Mouse (Mus musculus) hindbrain, embryonic 16.5 days (tissue): ENCODE data around the gene Tchp. TPM values are rescaled to one million over a fixed set of nuclear protein-coding genes. Genes with fewer than 3 reads are reported as not detected.

Experiments
- ATAC-seq: fragments of 200-750 bp; cut with Nextera tagmentation; 2 replicates; pipeline ENCODE4 v1.8.0; 2017; ENCODE audit warnings: moderate TSS enrichment, moderate library complexity
- H3K27ac ChIP-seq: fragments of 300-500 bp; sonication (generic); 2 replicates; pipeline ENCODE4 v1.5.1; 2014; ENCODE audit warnings: low read depth, mild to moderate bottlenecking, control low read depth, low read length, moderate library complexity
- H3K27me3 ChIP-seq: fragments of 300-500 bp; sonication (generic); replicated peaks from 2 replicates; pipeline ENCODE4 v1.6.1; 2014; ENCODE audit warnings: low read length; ENCODE audit not compliant: control insufficient read depth, insufficient read depth
- H3K36me3 ChIP-seq: fragments of 300-500 bp; sonication (generic); 2 replicates; pipeline ENCODE4 v1.6.1; 2014; ENCODE audit warnings: mild to moderate bottlenecking, low read length, moderate library complexity, mixed read lengths; ENCODE audit not compliant: control insufficient read depth, insufficient read depth
- H3K4me1 ChIP-seq: fragments of 300-500 bp; sonication (generic); 2 replicates; pipeline ENCODE4 v1.6.1; 2014; ENCODE audit warnings: low read depth, low read length; ENCODE audit not compliant: control insufficient read depth, insufficient read depth
- H3K4me2 ChIP-seq: fragments of 300-500 bp; sonication (generic); 2 replicates; pipeline ENCODE4 v1.6.1; 2014; ENCODE audit warnings: mild to moderate bottlenecking, low read length, control low read depth, moderate library complexity
- H3K4me3 ChIP-seq: fragments of 300-500 bp; sonication (generic); 2 replicates; pipeline ENCODE4 v1.5.1; 2014; ENCODE audit warnings: mild to moderate bottlenecking, low read length, control low read depth, moderate library complexity
- H3K9ac ChIP-seq: fragments of 300-500 bp; sonication (generic); 2 replicates; pipeline ENCODE4 v1.6.1; 2014; ENCODE audit warnings: low read depth, mild to moderate bottlenecking, control low read depth, low read length, moderate library complexity
- H3K9me3 ChIP-seq: fragments of 300-500 bp; sonication (generic); 2 replicates; pipeline ENCODE4 v1.6.1; 2014; ENCODE audit warnings: mild to moderate bottlenecking, low read length, moderate library complexity; ENCODE audit not compliant: control insufficient read depth
- WGBS: fragments of 180-500 bp; shearing (Covaris S2); extraction: QIAGEN DNeasy Blood & Tissue Kit; methylation state at CpG from one replicate; pipeline ENCODE4 v1.1.7; 2014; 5-methylcytosine and 5-hydroxymethylcytosine counted together
- polyA plus RNA-seq: library from polyadenylated mRNA; unstranded; fragments of >200 nt; fragmentation: Nextera tagmentation; extraction: Ambion mirVana; gene quantifications from 2 replicates; pipeline ENCODE4 v1.2.1, GENCODE M21; 2015

Gene Tchp
- polyA plus RNA-seq, 1 experiment from 2014 or later = 16.9 TPM

DNA sequence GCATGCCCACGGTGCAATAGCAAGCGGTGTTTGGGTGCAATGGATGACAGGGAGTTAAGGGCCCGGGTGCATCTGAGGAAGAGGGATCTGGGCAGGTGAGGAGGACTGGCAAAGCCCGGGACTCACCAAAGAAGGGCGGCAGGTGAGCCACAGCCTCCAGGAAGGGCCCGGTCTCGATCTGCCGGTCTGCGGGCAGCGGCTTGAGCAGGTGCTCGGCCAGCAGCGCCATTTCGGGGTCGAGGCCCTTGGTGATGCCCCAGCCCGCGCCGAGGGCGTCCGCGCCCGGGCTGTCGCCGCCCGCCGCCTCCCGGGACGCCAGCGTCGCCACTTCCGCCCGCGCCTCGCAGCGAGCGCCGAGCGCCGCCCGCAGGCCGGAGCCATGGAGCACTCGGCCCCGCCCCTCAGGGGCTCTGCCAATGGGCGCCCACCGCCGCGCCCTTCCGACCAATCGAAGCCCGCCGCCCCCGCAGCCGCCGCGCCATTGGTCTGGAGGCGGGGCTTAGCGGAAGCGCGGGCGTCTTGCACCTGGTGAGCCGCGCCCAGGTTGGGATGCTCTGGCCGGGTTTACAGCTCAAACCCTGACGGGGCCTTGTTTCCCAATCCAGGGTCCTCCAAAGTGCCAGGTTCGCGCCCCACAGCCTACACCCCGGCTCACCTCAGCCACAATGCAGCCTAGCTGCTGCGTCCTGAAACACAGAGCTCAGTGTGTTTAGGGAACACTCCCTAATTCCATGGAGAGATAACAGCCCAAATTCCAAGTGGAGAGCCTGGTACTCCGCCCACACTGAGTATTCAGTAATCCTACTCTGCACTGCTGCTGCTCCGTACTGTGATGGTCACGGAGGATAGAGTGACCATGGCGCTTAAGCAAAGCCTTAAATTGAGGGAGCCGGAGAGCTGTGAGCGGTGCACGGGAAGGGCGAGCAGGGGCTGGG, 16.7 kb upstream of the Tchp start, which contains the start of gene Gltp:
Gene Gltp (minus strand): TSS at position 352 of the 935 bp plus-strand sequence.
- 5% methylated on average over 56 of the region's 75 CpGs for WGBS
- Histone ChIP-seq H3K27ac (no peak within 1 kb of the TSS), H3K4me3 (peak within 1 kb of the TSS; percentile 66), H3K4me1 (peaks cover 18% of the 10 kb centered on the region), H3K36me3 (no peaks in the 10 kb centered on the region), H3K9ac (peak within 1 kb of the TSS; percentile 91), H3K9me3 (no peaks in the 10 kb centered on the region), H3K4me2 (peak within 1 kb of the TSS; percentile 82), H3K27me3 (no peaks in the 10 kb centered on the region)
- peak; percentile 99 for ATAC-seq

DNA sequence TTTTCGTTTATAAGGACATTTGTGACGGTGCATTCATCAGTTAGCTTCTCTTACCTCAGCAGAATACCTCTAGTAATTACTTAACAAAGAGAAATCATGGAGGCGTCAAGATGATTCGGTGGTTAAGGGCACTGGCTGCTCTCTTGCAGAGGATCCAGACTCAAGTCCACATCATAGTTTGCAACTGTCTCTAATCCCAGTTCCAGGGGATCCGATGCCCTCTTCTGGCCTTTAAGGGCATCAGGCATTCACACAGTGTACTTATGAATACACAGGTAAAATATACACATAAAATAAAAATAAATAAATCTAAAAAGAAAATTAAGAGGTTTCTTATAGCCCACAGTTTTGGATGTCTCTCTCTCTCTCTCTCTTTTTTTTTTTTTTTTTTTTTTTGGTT, 11.8 kb upstream of the Tchp start:
- Histone ChIP-seq H3K9me3 (no peaks in the 10 kb centered on the region), H3K27me3 (no peaks in the 10 kb centered on the region)
- WGBS = 65% methylated on average over 5 of the region's 5 CpGs

DNA sequence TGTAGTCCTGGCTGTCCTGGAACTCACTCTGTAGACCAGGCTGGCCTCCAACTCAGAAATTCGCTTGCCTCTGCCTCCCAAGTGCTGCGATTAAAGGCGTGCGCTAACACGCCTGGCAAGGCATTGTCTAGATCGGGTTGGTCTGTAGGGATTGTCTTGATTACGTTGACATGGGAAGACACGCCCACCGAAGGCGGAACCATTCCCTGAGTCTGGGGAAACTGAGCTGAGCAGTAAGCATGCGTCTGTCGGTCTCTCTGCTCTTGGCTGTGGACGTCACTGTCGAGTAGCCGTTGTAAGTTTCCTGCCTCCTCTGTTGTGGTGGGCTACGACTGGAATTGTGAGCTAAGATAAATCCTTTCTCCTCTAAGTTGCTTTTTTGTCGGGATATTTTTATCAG, 10.6 kb upstream of the Tchp start:
- Histone ChIP-seq H3K4me3 (no peak overlapping the region), H3K4me1 (no peaks in the 10 kb centered on the region), H3K9ac (no peak overlapping the region), H3K27ac (no peak overlapping the region), H3K9me3 (no peaks in the 10 kb centered on the region), H3K36me3 (no peaks in the 10 kb centered on the region), H3K4me2 (no peak overlapping the region), H3K27me3 (no peaks in the 10 kb centered on the region)
- no peak for ATAC-seq
- WGBS = 90% methylated on average over 17 of the region's 17 CpGs

More for the DNA sequence above, 11.8 kb upstream of the Tchp start:
- Histone ChIP-seq H3K4me2 (no peak overlapping the region), H3K27ac (no peak overlapping the region), H3K4me3 (no peak overlapping the region), H3K9ac (no peak overlapping the region), H3K36me3 (no peaks in the 10 kb centered on the region), H3K4me1 (peaks cover 3% of the 10 kb centered on the region)
- no peak for ATAC-seq

DNA sequence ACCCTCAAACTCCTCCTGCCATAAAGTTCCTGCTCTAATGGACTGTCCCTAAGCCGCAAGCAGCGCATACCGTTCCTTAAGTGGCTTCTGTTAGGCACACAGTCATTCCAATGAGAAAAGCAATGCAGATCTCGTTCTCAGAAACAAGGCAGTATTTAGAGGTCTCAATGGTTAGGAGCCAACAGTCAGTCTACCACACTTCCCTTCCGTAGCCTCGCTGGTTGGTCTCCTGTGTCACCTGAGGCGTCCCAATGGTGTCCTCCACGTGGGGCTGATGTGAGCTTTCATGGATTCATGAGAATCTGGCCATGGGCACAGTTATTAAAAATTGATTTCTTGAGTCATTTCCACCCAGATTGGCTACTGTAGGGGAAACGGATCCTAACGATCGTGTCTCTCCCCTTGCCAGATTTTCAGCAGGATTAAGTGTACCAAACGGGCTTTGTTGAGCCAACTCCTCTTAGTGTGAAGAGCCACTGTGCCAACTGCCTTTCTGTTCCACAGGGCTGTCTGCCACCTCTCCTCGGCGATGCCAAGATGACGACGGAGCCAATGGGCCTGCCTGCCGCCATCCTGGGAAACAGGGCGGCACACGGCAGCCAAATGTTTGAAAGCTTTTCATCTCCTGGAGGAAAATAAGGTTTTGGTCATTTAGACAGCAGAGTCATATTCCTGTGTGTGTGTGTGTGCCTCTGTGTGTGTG, 9.4 kb upstream of the Tchp start:
- H3K27ac ChIP-seq = peak overlapping the region; percentile 24; the same call in 1 of the 2 replicates
- 68% methylated on average over 19 of the region's 19 CpGs for WGBS
- peak; percentile 88 for ATAC-seq

DNA sequence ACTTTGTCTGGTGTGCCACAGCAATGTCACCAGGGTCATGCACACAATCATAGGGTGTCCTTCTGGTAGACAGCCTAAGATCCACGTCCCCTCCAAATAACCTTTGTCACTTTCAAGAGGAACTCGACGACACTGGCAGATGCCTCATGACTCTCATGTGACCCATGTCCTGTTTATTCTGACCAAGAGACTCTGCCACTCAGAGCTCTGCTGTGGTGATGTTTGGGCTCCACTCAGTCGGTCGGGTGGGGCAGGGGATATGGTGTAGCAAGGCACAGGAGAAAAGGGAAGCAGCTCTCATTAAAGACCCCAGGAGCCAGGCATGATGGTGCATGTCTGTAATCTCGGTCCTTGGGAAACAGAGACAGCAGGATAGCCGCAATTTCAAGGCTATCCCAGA, 8.5 kb upstream of the Tchp start:
- H3K27ac ChIP-seq = no peak overlapping the region
- H3K9ac ChIP-seq = no peak overlapping the region
- no peaks in the 10 kb centered on the region for H3K36me3 ChIP-seq
- no peaks in the 10 kb centered on the region for H3K9me3 ChIP-seq
- H3K4me2 ChIP-seq = no peak overlapping the region
- no peak overlapping the region for H3K4me3 ChIP-seq
- 0 out of 2 replicates have a peak, but pooled peaks have one; percentile 3 for ATAC-seq
- WGBS = 66% methylated on average over 7 of the region's 7 CpGs
- no peaks in the 10 kb centered on the region for H3K27me3 ChIP-seq
- no peaks in the 10 kb centered on the region for H3K4me1 ChIP-seq

More for the DNA sequence above, 9.4 kb upstream of the Tchp start:
- H3K4me2 ChIP-seq = no peak overlapping the region
- H3K27me3 ChIP-seq = no peaks in the 10 kb centered on the region
- no peak overlapping the region for H3K9ac ChIP-seq
- H3K4me3 ChIP-seq = no peak overlapping the region
- H3K9me3 ChIP-seq = no peaks in the 10 kb centered on the region
- no peaks in the 10 kb centered on the region for H3K36me3 ChIP-seq
- H3K4me1 ChIP-seq = no peaks in the 10 kb centered on the region

DNA sequence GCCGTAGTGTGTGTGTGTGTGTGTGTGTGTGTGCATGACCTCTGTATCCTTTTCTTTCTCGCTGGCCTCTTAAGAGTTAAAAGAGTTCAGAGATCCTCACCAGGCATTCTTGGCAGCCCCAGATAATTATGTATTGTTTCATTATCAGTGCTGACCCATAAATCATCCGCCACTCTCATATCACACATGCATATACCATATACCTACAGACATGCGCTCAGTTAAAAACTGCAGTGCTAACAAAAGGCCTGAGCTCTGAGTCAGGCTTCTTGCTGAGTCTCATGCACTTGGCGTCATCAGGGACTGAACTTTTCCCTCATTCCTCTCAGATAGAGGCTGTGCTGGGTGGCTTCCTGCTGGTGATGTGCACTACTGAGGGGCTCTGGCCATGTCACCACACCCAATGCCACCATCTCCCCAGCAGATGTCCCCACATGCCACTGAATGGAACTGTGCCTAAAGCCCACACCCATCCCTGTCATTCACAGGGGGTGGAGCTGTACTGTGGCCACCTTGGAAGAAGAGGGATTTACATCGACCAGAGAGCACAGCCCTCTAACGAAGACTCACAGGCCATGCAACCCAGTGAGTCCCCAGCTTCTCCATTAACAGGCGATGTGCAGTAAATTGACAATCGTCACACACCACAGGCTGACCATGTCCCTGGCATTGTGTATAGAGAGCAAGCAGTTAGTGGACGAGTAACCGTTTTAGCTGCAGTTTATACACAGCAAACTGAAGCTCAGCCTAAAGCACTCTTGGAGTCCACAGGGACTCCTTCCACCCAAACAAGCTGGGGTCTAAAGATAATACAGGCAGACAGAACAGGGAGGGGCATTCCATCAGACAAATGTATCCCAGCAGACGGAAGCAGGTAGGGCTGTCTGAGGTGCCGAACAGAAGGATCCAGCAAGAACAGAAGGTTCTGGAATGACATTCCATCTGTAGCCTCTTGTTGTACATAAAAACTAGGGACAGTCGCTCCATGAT, 4.9 kb upstream of the Tchp start:
- 64% methylated on average over 14 of the region's 14 CpGs for WGBS
- no peaks in the 10 kb centered on the region for H3K27me3 ChIP-seq
- H3K9me3 ChIP-seq = no peaks in the 10 kb centered on the region
- H3K4me1 ChIP-seq = no peaks in the 10 kb centered on the region
- H3K9ac ChIP-seq = 0 out of 2 replicates have a peak overlapping the region, but pooled peaks have one; percentile 9
- no peak overlapping the region for H3K4me3 ChIP-seq
- 0 out of 2 replicates have a peak, but pooled peaks have one; percentile 19 for ATAC-seq
- H3K36me3 ChIP-seq = no peaks in the 10 kb centered on the region
- H3K4me2 ChIP-seq = no peak overlapping the region
- H3K27ac ChIP-seq = no peak overlapping the region

DNA sequence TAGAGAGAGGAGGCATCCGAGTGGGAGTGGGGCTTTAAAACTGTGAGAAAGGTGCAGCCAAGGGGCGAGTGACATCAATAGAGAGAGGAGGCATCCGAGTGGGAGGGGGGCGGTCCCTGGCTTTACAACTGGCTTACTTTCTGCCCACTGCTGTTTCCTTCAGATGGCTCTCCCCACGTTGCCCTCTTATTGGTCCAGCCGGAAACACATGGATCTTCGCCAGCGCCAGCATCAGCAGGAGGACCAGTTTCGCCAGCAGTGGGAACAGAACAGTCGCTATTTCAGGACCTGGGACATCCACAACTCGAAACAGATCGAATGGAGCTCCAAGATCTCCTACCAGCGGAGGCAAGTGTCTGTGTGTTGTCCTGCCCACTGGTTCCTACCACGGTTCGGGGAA, 931 bp downstream of the Tchp start:
- Histone ChIP-seq H3K36me3 (peaks cover 10% of the 10 kb centered on the region; the same call in 1 of the 2 replicates), H3K27me3 (no peaks in the 10 kb centered on the region), H3K4me3 (peak overlapping the region; percentile 95), H3K9ac (peak overlapping the region; percentile 88), H3K9me3 (no peaks in the 10 kb centered on the region), H3K27ac (no peak overlapping the region), H3K4me1 (peaks cover 7% of the 10 kb centered on the region), H3K4me2 (peak overlapping the region; percentile 85)
- WGBS = 48% methylated on average over 15 of the region's 15 CpGs
- no peak for ATAC-seq

DNA sequence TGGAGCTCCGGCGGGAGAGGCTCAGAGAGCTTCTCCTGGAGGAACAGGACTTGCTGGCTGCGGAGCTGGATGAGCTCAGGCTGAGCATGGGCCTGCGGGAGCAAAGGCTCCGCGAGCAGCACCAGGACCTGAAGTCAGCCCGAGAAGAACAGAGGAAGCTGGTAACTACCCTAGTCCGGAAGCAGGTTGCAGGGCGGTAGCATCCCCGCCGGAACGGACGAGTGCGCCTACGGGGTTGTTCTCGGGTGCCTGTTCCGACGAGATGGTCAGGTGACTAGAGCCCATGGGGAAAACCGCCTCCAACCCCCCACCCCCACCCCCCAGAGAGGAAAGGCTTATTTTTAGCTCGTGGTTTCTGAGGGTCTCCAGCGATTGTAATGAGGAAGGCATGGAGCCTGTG, 1.8 kb downstream of the Tchp start:
- H3K36me3 ChIP-seq = peaks cover 13% of the 10 kb centered on the region; the same call in 1 of the 2 replicates
- no peaks in the 10 kb centered on the region for H3K27me3 ChIP-seq

More for the DNA sequence above, 1.8 kb downstream of the Tchp start:
- no peak overlapping the region for H3K4me3 ChIP-seq
- ATAC-seq = no peak
- no peak overlapping the region for H3K27ac ChIP-seq
- H3K9ac ChIP-seq = no peak overlapping the region
- WGBS = 94% methylated on average over 21 of the region's 21 CpGs
- no peak overlapping the region for H3K4me2 ChIP-seq
- peaks cover 7% of the 10 kb centered on the region for H3K4me1 ChIP-seq
- no peaks in the 10 kb centered on the region for H3K9me3 ChIP-seq
